Mouse (Mus musculus) kidney, postnatal 10 days (tissue): ENCODE data around the gene Gm18596.

Experiments
- DNase-seq: peaks from one replicate; pipeline ENCODE4 v3.0.0; 2021; ENCODE audit warnings: mixed read lengths

Gene Gm18596

DNA sequence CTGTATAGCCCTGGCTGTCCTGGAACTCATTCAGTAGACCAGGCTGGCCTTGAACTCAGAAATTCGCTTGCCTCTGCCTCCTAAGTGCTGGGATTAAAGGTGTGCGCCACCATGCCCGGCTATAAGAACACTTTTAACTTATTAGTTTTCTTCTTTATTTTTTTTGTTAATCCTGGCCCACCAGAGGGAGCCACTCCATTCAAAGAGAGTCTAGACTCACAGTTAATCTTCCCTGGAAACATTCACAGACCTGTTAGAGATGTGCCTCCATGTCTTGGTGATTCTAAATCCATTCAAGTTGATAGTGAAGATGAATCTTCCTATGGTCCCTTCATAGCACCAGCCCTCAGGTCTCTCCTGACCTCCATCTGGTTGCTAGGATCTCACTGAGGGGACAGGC, 32.6 kb downstream of the Gm18596 start:
- no peak for DNase-seq

DNA sequence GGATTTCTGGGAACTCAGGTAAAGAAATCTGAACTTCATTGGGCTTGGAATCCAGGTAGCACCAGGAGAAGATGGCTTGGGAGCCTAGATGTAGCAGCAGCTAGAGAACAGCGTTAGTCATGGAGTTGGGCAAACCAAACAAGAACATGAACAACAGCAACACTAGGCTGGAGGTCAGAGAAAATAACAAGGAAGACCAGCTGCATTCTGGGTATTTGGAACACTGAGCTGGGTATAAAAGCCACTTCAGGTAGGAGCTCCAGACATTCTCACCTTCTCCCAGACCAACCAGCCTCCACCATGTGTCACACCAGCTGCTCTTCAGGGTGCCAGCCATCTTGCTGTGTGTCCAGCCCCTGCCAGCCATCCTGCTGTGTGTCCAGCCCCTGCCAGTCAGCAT, 36.1 kb downstream of the Gm18596 start, which contains the start of gene Gm10272:
Gene Gm10272 (plus strand): TSS at position 301 of the 400 bp plus-strand sequence.
- DNase-seq = no peak

DNA sequence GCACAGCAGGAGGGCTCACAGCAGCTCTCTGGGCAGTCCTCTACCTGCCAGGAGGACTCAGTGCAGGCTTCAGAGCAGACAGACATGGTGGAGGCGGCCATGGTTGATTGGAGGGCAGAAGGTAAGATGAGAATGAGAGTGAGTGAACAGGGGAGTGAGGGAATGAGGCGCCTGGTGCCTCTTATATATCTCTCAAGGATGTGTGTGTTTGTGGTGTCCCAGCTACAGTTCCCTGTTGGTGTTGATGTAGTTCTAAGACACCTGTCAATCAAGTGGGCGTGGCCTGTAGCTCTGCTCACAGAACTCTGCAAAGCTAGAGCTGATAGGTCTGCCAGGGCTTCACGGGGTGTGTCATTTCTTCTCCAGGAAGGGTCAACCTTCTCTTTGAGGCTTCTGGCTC, 45.3 kb downstream of the Gm18596 start, which contains the start of gene Gm9508:
Gene Gm9508 (minus strand): TSS at position 101 of the 400 bp plus-strand sequence.
- no peak for DNase-seq
